Mouse (Mus musculus): ENCODE measurements at regions not wholly inside any gene's neighbourhood (a gene's known extent, or its start where the extent isn't known, plus 50 kb on each side); places are given as distances from the start of the nearest gene placed in this dataset.

DNA sequence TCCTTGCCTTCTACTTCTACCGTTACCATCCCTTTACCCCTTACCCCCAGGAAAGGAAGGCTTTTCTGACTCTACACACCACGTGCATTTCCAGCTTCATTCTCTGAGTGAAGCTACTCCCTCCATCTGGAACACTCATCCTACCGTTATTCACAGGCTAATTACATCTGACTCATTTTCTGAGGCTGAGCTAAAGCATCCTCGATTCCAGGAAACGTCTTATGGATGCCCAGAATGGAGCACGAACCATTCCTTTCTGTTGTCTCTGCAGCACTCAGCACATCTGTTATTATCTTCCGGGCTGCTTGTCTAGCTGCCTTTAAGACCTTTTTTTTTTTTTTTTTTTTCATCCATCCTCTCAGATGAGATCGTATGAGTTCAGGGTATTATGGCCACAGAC lies 112.5 kb upstream of the Btg1 start:
- no peak for DNase-seq

DNA sequence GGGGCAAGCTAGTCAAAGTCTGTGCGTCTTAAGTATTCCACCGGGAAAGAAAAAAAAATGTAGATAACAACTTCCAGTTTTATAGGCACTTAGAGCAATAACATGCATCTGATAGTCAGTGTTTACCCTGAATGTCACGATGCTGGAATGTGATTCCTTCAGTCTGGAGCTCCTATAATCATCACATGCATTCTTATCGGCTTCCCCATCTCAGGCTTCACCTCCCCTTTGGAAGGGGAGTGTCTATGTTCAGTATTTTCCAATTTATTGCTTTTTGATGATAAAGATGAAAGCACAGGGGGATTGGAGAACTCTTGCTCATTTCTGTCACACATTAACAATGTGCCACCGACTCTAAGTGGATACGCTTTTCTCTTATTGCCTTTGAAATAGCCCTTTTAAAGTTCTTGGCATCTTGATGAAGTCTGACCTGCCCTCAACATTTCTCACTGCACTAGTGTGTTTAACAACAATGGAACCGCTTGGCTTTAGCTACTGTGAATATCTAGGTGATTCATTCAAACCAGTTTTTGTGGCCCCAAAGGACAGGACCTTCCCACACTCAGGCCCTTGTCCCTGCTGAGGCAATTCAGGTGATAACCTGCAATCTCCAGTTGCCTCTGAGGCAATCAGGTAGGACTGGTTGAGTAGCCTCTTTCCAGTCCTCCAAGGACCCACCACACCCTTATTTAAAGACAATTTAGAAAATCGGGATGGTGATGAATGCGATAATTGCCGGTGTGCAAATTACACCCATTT lies 101.5 kb upstream of the Btg1 start:
- DNase-seq = no peak

DNA sequence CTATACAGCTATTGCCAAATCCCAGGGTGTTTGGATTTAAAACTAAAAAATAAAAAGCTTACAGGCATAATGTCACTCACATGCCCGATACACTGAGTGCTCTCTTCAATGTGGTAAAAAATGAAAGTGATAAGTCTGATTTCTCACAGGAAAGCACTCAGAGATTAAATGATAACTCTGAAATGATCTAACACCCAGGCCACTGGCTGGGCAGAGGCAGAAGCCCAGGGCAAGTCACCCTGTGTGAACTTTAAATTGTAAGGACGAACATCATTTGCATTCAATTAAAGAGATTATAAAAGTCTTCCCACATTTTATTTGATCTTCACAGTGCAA lies 100.9 kb upstream of the Btg1 start:
- no peak for DNase-seq

DNA sequence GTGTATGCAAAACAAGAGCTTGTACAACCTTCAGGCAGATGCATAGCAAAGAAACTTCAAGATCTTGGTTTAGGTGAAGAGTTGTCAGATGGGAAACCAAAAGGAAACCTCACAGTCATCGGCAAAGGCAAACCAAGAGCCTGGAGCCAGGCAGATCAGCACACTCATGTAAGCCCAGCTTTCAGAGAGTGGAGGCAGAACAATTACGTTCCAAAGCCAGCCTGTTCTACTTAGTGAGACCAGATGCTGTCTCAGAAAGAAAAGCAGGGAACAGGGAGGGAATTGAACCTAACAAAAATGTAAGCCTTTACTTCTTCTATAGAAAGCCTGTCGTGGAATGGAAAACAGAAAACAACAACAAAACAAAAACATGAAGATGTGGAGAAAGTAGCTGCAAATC lies 97.4 kb upstream of the Btg1 start:
- DNase-seq = no peak

DNA sequence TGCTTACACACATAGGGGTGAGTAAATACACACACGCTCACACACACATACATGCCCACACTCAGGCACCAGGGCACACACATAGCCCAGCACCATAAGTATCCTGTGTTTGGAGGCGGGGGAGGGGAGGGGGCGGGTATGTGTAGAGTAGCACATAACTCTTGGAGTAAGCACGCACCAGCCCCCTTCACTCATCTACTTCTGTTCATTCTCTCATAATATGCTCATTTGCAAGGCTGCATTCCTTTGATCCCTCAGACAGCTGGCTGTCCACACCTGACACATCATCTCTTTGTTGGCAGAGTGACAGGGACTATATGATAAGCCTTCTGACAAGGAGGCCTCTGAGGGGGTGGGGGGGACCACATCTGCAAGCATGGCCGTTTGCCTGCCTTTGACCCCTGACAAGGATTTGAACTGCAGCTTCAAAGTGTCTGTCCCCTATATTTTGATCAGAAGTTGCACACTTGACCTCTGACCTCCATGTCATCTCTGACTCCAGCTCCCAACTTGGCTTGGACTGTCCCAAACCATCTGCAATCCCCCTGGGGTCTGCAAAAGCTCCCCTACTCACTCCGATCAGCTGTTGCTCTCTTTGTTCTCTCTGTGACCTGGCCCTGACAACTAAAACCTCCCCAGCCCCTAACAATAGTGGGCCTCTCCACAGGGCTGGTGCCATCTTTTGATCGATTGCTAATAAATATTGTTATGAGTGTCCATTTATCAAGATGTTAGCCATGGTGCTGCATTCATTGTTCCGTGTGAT lies 95.6 kb upstream of the Btg1 start:
- DNase-seq = no peak

DNA sequence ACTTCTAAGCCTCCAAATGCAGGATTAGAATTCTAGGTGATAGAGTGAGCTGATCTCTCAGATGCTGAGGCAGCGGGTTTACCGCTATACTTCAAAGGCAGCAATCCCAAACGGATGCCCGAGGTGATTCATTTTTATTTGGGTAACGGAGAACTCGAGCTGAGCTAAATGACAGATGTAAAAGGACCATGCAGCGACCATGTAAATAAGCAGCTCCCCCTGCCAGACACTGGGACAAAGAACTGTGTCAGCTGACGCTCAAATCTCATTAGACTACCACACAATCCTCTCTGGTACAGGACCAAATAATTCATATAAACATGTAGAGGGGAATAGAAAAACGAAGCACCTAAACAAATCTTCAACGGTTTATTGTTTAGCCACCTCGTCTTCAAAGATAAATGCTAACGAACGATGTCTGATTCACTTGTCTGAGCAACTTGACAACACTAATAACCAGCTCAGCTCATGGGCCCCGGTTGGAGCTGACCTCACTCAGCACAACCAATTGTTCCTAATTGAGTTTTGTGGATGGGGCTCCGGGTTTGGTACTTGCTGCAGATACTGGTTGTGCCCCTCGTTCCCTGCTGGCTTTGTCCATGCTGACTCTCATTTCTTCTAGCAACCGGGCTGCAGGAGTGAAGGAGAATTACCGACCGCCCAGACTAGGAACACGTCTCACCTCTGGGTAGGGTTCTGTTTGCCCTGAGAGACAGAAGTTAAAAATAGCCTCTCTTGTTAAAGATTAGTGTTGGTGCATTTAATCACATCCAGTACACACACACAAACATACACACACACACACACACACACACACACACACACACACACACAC lies 92.6 kb upstream of the Btg1 start:
- no peak for DNase-seq

DNA sequence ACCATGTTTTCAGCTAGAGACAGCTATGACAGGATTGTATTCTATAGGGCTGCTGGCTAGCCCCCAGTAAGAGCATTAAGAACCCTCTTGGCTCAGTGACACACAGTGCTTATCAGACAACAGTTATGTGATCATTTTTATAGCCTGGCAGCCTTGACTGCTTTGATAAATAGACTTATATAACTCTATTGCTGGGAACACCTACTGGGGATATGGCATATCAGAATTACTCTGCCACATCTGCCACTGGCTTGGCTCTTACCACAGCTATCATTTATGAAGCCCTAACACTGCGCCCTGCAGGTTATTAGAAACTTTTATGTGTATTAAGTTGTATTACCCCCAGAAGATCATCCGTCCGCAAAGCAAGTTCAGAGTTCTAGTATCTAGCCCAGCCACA lies 88.9 kb upstream of the Btg1 start:
- DNase-seq = no peak

DNA sequence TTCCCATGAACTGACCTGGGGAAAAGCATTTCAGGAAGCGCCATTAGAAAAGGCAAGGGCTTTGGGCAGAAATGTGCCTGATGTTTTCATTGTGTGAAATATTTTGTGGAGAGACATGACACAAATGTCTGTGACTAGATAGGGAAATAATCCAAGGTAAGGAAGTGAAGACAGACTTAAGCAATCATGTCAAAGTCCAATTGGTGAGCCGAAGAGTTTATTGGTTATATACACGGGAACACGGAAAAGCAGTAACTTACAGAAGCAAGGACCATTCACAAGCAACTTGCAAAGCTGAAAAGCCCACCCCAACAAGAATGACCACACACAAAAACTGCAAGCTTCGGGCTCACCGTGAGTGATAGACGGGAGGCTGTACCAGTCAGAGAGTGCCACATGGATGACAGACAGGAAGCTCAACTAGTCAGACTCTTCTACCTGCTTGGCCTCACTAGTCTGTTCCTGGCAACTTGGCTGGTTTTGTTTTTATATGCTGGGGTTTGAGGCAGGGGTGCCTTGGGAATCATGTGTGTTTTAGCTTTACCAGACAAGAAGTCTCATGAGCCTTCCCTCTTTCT lies 82.2 kb upstream of the Btg1 start:
- DNase-seq = no peak

DNA sequence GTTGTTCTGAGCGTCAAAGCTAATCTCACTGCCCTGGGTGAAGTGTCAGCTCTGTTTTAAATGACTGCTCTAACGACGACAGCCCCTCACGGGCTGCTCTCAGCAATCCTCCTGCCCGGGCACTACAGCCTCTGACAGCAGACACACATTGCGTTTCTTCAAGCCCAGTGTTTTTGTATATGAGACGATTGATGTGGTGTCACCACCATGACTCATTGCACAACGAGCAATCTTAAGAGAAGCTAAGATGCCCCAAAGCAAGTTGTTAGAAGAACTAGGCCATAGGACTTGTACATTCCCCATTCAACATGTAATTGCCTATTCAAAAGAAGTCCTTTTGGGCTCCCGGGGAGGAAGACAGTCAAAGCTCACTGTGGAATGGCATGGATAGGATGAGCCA lies 81.3 kb upstream of the Btg1 start:
- no peak for DNase-seq

DNA sequence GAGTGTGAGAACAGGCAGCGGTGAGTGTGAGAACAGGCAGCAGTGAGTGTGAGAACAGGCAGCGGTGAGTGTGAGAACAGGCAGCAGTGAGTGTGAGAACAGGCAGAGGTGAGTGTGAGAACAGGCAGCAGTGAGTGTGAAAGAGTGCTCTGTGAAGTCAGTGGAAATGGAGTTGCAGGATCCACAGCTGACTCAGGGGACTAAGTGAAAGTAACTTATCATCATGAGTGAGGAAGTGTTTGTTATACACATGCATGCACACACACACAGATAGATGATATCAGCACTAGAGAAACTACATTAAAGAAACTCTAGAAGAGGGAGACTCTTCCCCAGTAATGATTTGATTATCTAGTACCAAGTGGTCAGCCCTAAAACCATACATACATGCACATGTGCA lies 76.0 kb upstream of the Btg1 start:
- DNase-seq = no peak

DNA sequence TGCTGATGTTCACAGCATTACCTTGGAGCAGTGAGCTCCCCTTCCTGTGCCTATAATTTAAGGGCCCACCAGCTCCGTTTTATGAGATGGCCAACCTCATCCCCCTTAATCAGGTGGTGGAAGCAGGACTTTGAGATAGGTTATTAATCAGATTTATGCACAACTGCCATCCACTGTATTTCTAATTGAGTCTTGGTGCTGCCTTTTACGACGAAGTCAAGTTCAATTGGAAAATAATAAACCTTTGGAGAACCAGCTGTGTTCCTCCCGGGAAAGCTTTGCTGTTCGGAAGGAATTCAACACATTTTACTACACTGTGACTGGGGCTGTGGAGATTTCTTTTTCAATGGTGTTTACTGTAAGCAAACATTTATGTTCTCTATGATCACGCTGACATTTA lies 71.5 kb upstream of the Btg1 start:
- DNase-seq = no peak

DNA sequence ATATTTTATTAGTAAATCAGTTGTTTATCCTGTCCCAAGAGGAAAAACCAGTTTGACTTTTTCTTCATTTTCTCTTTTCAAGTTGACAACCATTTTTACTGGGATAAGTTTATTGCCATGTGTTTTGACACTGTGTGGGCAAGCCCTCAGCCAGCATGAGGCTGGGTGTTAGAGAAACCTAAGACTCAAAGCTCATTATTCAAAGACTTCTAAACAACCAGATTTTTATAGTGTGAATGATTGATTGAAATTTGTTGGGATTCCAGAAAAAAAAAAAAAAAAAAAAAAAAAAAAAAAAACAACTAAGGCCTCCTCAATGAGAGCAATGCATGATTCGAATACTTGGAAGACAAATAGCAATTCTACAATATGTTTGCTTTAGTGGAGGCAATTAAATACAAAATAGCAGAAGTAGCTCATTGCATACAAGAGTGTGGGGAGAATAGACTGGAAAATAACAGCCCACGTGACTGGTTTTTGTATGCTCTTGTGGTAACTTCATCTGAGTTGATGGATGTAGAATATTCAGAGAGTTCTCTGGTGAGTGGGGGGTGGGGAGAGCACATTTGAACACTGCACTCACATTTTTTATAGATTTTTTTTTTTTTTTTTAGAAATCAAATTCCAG lies 70.9 kb upstream of the Btg1 start:
- DNase-seq = no peak

DNA sequence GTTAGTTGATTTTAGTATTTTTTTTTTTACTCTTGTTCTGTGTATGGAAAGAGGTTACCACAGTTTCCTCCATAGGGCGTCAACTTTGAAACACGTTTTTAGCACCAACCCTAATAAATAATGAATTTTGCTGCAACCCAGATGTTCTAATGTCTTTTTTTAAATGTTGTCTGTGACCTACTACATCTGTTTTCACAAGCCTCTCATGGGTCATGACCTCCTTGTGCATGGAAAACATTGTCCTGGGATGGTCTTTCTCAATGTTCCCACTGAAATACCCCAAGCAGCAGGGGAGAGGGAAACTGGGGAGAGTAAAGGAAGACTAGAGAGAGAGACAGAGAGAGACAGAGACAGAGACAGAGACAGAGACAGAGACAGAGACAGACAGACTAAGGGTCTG lies 67.2 kb upstream of the Btg1 start:
- no peak for DNase-seq

DNA sequence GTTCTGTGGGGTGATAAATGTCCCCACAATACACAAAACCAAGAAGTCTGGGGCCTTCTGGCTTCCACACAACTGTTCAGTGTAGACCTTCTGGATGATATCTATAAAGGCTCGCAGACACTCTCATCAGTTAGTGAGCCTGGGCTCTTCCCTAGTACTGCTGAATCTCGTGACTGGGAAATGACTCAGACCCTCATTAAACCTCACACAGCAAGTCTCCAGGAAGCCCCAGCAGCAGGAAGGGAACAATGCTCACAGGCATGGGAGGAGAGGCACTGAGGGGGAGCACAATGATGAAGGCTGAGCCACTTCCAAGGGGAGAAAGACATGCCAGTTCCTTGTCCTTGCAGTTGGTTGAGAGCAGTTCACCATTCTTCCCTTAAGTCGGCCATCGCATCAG lies 66.5 kb upstream of the Btg1 start:
- no peak for DNase-seq

DNA sequence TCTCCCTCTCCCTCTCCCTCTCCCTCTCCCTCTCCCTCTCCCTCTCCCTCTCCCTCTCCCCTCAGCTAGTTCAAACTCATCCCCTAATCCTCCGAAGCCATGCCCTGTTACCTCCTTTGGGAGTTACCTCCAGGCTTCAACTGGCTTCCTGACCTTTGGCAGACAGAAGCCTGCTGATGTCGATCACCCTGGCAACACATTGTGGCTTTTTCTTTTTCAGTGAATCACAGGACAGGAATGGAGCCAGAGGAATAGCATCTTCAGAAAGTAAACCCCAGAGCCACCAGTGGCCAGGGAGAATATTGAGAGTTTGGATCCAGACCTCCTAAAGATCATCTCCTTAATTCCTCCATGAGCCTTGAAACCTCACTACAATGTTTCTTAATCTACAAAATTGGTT lies 59.5 kb upstream of the Btg1 start:
- DNase-seq = no peak

DNA sequence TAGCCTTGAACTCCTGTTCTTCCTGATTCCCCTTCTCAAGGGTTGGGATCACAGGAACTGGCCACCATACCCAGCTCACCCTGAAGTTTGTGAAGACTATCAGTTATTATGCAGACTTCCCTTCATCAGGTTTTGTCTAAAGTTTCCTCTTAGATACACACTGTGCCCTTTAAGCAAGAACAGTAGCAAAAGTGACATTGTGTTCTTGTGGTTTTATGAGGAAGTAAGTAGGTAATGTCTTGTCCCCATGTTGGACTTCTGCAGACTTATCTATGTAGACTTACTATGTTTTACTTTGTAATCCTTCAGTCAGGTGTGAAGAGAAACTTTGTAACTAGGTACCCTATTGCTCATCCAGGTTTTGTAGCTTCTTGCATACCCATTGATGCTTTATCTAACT lies 51.5 kb upstream of the Btg1 start:
- DNase-seq = no peak

Data from cerebellum, adult 9-11 months (tissue).